Mouse (Mus musculus): Measurements from ENCODE around the gene N4bp2l1.

DNA sequence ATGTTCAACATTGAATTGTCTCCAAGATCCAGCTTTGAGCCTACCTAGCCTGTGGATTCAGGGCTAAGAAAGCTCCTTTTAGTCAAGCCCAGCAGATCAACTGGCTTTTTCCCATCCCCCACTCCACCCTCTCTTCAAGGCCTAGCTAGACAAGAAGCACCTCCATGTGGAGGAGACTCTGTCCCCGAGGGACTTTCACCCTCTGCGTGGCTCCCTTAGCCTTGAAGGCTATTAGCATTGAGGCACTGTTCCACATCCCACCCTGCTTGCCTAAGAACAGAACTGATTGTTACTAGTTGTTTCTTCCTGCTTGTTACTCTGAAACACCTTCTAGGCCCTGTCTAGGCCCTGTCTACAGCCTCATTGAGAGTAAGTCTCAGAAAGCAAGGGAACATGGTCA lies 7.0 kb downstream of the N4bp2l1 start:
- TF ChIP-seq CTCF (IDR thresholded peaks at IDR 0.05; ENCODE audit: low read depth): no peak
- TF ChIP-seq EP300 (optimal IDR thresholded peaks at IDR 0.05): no peak
